Mouse (Mus musculus) heart, postnatal 0 days (tissue): ENCODE measurements at regions not wholly inside any gene's neighbourhood (a gene's known extent, or its start where the extent isn't known, plus 50 kb on each side); places are given as distances from the start of the nearest gene placed in this dataset.

Source experiments
- CTCF ChIP-seq: IDR thresholded peaks from 2 replicates; pipeline ENCODE4 v1.5.1; 2016; ENCODE audit warnings: antibody characterized with exemption, control low read depth, low read depth
- EP300 ChIP-seq: IDR thresholded peaks from 2 replicates; pipeline ENCODE4 v1.6.1; 2016; ENCODE audit warnings: antibody characterized with exemption, low read depth

GRCm38 (mm10) chr11:17733075-17733474, 220.6 kb downstream of the Etaa1 start:
- TF ChIP-seq CTCF, result no peak
- no peak for TF ChIP-seq EP300
